ENCODE assay signal across 12 mouse cellular contexts in the genomic region with DNA sequence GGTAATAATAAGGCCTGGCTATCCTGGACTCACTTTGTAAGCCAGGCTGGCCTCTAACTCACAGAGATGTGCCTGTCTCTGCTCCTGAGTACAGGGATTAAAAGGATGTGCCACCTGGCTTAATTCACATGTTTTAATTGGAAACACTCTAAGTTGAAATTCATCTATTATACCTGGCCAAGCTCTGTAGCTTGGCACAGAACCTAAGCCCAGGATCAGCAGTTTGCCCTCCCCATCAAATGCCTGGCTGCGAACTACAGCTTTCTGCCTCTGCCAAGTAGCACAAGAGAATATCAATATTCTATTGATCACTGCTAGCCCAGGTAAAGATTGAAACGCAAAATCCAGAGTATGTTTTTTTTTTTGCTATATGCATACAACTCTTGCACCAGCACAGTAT.
"Had no signal": no experiment of that assay in that cellular context is flagged by ENCODE, and none has a peak within 500 bp of the region (broad histone marks: within the 10 kb centered on the region; RNA-seq: fewer than 3 reads in every experiment).

No protein-coding gene starts in this region.

- H3K9me3 ChIP-seq: intestine, embryonic 15.5 days; limb, embryonic 13.5 days had no signal

- H3K4me2 ChIP-seq: intestine, embryonic 15.5 days; limb, embryonic 13.5 days; lung, embryonic 14.5 days had no signal

- H3K4me1 ChIP-seq: intestine, embryonic 15.5 days had no signal

- H3K27me3 ChIP-seq: intestine, embryonic 15.5 days; limb, embryonic 13.5 days had no signal

- H3K4me3 ChIP-seq: intestine, embryonic 15.5 days; limb, embryonic 13.5 days had no signal

- DNase-seq: kidney, adult 18-20 months; kidney, postnatal 14 days; kidney, postnatal 4 days; left cerebral cortex, postnatal 4 days; lung, embryonic 14.5 days; thymus, adult 18-20 months; thymus, postnatal 36 days had no signal

- H3K36me3 ChIP-seq: intestine, embryonic 15.5 days; limb, embryonic 13.5 days had no signal

- H3K27ac ChIP-seq: intestine, embryonic 15.5 days; limb, embryonic 13.5 days; macrophage had no signal

- H3K9ac ChIP-seq: intestine, embryonic 15.5 days; limb, embryonic 13.5 days; lung, embryonic 14.5 days had no signal

- ATAC-seq: hindbrain, embryonic 16.5 days; intestine, embryonic 15.5 days; lung, postnatal 0 days had no signal
